Mouse (Mus musculus) left cerebral cortex, adult 8-10 months (tissue): ENCODE results near the gene Vmn1r103. TPM values are rescaled to one million over a fixed set of nuclear protein-coding genes. Genes with fewer than 3 reads are reported as not detected.
"Not testable (repeated sequence)": the region's sequence is repeated elsewhere in the genome, so short reads cannot be mapped to it uniquely, and the experiment has no call there.

Experiments used
- DNase-seq, 2 experiments: peaks; one replicate each; pipeline ENCODE4 v3.0.0; 2022; ENCODE audit warnings: low spot score in 2 of 2
- total RNA-seq, 4 experiments: library from RNA; stranded (reverse); gene quantifications; 2 replicates each; pipeline ENCODE4 v1.2.4; 2022

Gene Vmn1r103
- not detected for total RNA-seq

DNA sequence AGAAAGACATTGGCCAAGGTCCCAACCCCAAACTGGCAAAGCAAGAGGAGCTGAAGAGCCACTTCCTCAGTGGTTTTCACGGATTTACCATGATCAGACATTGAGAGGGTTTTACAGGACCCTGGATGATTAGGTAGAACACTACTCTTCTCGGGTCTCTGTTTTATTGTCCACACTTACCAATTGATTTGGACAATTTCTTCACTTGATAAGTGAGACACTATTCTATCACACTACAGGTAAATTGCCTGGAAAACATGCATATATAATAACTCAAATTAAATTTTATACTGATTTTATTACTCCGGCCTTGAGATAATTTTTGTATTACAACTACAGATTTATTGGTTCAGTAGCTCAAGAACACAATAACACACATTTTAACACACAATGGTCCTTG, at the start of gene Vmn1r103:
Vmn1r103 (minus strand) TSS at position 101 of the 400 bp plus-strand sequence.
- DNase-seq: not testable (repeated sequence)

DNA sequence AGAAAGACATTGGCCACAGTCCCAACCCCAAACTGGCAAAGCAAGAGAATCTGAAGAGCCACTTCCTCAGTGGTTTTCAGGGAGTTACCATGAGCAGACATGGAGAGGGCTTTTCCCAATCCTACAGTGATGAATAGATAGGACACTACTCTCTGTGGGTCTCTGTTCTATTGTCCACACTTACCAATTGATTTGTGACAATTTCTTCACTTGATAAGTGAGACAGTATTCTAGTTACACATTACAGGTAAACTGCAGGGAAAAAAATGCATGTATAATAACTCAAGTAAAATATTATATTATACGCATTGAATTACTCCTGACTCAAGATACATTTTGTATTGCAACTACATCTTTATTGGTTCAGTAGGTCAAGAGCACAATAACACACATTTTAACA, 35.3 kb upstream of the Vmn1r103 start, which contains the start of gene Gm5726:
Gm5726 (minus strand) TSS at position 101 of the 400 bp plus-strand sequence.
- not testable (repeated sequence) for DNase-seq

DNA sequence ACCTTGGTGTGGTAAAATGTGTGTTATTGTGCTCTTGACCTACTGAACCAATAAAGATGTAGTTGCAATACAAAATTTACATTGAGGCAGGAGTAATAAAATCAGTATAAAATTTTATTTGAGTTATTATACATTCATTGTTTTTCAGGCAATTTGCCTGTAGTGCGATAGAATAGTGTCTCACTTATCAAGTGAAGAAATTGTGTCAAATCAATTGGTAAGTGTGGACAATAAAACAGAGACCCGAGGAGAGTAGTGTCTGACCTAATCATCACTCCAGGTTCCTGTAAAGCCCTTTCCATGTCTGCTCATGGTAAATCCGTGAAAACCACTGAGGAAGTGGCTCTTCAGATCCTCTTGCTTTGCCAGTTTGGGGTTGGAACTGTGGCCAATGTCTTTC, 23.2 kb upstream of the Vmn1r103 start, which contains the start of gene Vmn1r104:
Vmn1r104 (plus strand) TSS at position 301 of the 400 bp plus-strand sequence.
- DNase-seq: not testable (repeated sequence)

DNA sequence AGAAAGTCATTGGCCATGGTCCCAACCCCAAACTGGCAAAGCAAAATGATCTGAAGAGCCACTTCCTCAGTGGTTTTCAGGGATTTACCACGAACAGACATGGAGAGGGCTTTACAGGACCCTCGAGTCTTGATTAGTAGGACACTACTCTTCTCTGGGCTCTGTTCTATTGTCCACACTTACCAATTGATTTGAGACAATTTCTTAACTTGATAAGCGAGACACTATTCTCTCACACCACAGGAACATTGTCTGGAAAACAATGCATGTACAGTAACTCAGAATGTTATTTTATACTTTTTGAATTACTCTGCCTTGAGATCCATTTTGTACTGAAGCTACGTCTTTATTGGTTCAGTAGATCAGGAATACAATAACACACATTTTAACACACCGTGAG, 35.5 kb downstream of the Vmn1r103 start, which contains the start of gene Gm10670:
Gm10670 (minus strand) TSS at position 101 of the 400 bp plus-strand sequence.
- not testable (repeated sequence) for DNase-seq

Other genes with a start within 250 kb of the Vmn1r103 start
- gene Gm5890, start 247.7 kb downstream of the Vmn1r103 start, total RNA-seq: not detected
- gene Gm4133, start 176.5 kb downstream of the Vmn1r103 start, total RNA-seq: not detected
- not detected for gene Gm5728, start 135.1 kb downstream of the Vmn1r103 start, total RNA-seq
- gene Vmn1r100, start 92.6 kb downstream of the Vmn1r103 start, total RNA-seq: not detected
- gene Vmn1r101, start 67.9 kb downstream of the Vmn1r103 start, total RNA-seq: not detected
- gene Gm10670, start 35.6 kb downstream of the Vmn1r103 start, total RNA-seq: not detected
- gene Vmn1r104, start 23.3 kb upstream of the Vmn1r103 start, total RNA-seq: not detected
- not detected for gene Gm5726, start 35.2 kb upstream of the Vmn1r103 start, total RNA-seq
- gene Gm4141, start 65.7 kb upstream of the Vmn1r103 start, total RNA-seq: not detected
- not detected for gene Gm4513, start 88.5 kb upstream of the Vmn1r103 start, total RNA-seq
- not detected for gene Vmn1r107, start 158.4 kb upstream of the Vmn1r103 start, total RNA-seq
- not detected for gene Vmn1r111, start 192.7 kb upstream of the Vmn1r103 start, total RNA-seq
- gene Gm10668, start 220.1 kb upstream of the Vmn1r103 start, total RNA-seq: not detected